Mouse (Mus musculus) macrophage (primary cell): Measurements from ENCODE around the gene Apmap. TPM values are rescaled to one million over a fixed set of nuclear protein-coding genes. Genes with fewer than 3 reads are reported as not detected.
A peak's percentile ranks its signal among the peaks of the same experiment; 100 is the strongest.
"Not testable (repeated sequence)": the region's sequence is repeated elsewhere in the genome, so short reads cannot be mapped to it uniquely, and the experiment has no call there.

ENCODE experiments used
- H3K27ac ChIP-seq: fragments of 350-480 bp; formaldehyde crosslinking; 2 replicates; pipeline ENCODE4 v1.9.0; 2021
- H3K36me3 ChIP-seq: fragments of 350-480 bp; formaldehyde crosslinking; 2 replicates; pipeline ENCODE4 v1.9.0; 2021; ENCODE audit errors: inconsistent target
- H3K4me3 ChIP-seq: fragments of 350-480 bp; formaldehyde crosslinking; 2 replicates; pipeline ENCODE4 v1.9.0; 2021; ENCODE audit errors: inconsistent target
- H3K79me2 ChIP-seq: fragments of 350-480 bp; formaldehyde crosslinking; 2 replicates; pipeline ENCODE4 v1.9.0; 2021; ENCODE audit errors: inconsistent target
- WGBS: methylation state at CpG from one replicate; pipeline ENCODE4 v1.1.7; 2026; ENCODE audit warnings: inconsistent platforms; ENCODE audit not compliant: missing documents; 5-methylcytosine and 5-hydroxymethylcytosine counted together
- polyA plus RNA-seq: library from polyadenylated mRNA; stranded (reverse); fragments of 250-400 nt; gene quantifications from 3 replicates; pipeline ENCODE4 v1.2.4, GENCODE M21; 2018; ENCODE audit warnings: inconsistent platforms

The Apmap gene
- polyA plus RNA-seq, 1 experiment from 2014 or later = 21.1 TPM

- H3K79me2 ChIP-seq = peaks cover 1% of the 10 kb centered on the region; the same call in 1 of the 2 replicates
- WGBS = 83% methylated on average over 3 of the region's 3 CpGs
- no peak overlapping the region for H3K27ac ChIP-seq
- peaks cover 11% of the 10 kb centered on the region; the same call in 1 of the 2 replicates for H3K36me3 ChIP-seq
- H3K4me3 ChIP-seq = no peak overlapping the region
These were observed 12.8 kb downstream of the Apmap start for GRCm38 (mm10) chr2:150595411-150596190.

- 99% methylated on average over 11 of the region's 11 CpGs for WGBS
- H3K79me2 ChIP-seq = no peaks in the 10 kb centered on the region
- peaks cover 50% of the 10 kb centered on the region for H3K36me3 ChIP-seq
- H3K27ac ChIP-seq = no peak overlapping the region
- H3K4me3 ChIP-seq = no peak overlapping the region
These were observed 19.3 kb downstream of the Apmap start for GRCm38 (mm10) chr2:150589076-150589475.

GRCm38 (mm10) chr2:150579628-150580027 is 28.7 kb downstream of the Apmap start:
- Histone ChIP-seq H3K36me3 (peaks cover 16% of the 10 kb centered on the region), H3K79me2 (no peaks in the 10 kb centered on the region), H3K4me3 (no peak overlapping the region), H3K27ac (no peak overlapping the region)
- WGBS = 100% methylated on average over 1 of the region's 1 CpGs

- 93% methylated on average over 5 of the region's 5 CpGs for WGBS
- Histone ChIP-seq H3K27ac (no peak overlapping the region), H3K36me3 (peaks cover 6% of the 10 kb centered on the region), H3K79me2 (no peaks in the 10 kb centered on the region), H3K4me3 (no peak overlapping the region)
These were observed 29.8 kb downstream of the Apmap start for GRCm38 (mm10) chr2:150578603-150579002.

GRCm38 (mm10) chr2:150576256-150576655 is 32.1 kb downstream of the Apmap start:
- WGBS = 94% methylated on average over 1 of the region's 1 CpGs
- no peaks in the 10 kb centered on the region for H3K79me2 ChIP-seq
- no peak overlapping the region for H3K4me3 ChIP-seq
- no peak overlapping the region for H3K27ac ChIP-seq
- no peaks in the 10 kb centered on the region for H3K36me3 ChIP-seq

GRCm38 (mm10) chr2:150572463-150572862 is 35.9 kb downstream of the Apmap start:
- no peak overlapping the region for H3K27ac ChIP-seq
- no peaks in the 10 kb centered on the region for H3K36me3 ChIP-seq
- H3K79me2 ChIP-seq = no peaks in the 10 kb centered on the region
- no peak overlapping the region for H3K4me3 ChIP-seq
- WGBS = 32% methylated on average over 3 of the region's 3 CpGs

- Histone ChIP-seq H3K27ac (no peak overlapping the region), H3K79me2 (no peaks in the 10 kb centered on the region), H3K36me3 (no peaks in the 10 kb centered on the region), H3K4me3 (no peak overlapping the region; the same call in 1 of the 2 replicates)
- WGBS = 67% methylated on average over 2 of the region's 2 CpGs
These were observed 37.6 kb downstream of the Apmap start for GRCm38 (mm10) chr2:150570761-150571160.

- WGBS = 17% methylated on average over 10 of the region's 11 CpGs
- Histone ChIP-seq H3K4me3 (no peak within 1 kb of the TSS; the same call in 1 of the 2 replicates), H3K79me2 (no peaks in the 10 kb centered on the region), H3K36me3 (no peaks in the 10 kb centered on the region), H3K27ac (no peak within 1 kb of the TSS)
These were observed 38.3 kb downstream of the Apmap start, which contains the start of gene Cst7 for GRCm38 (mm10) chr2:150569847-150570590. Gene Cst7, plus strand, starts transcription at chr2:150570415.

GRCm38 (mm10) chr2:150567051-150567450 is 41.3 kb downstream of the Apmap start:
- H3K27ac ChIP-seq = peak overlapping the region; percentile 37; the same call in 1 of the 2 replicates
- H3K4me3 ChIP-seq = no peak overlapping the region
- H3K36me3 ChIP-seq = no peaks in the 10 kb centered on the region
- H3K79me2 ChIP-seq = no peaks in the 10 kb centered on the region
- WGBS = 0% methylated on average over 2 of the region's 2 CpGs

GRCm38 (mm10) chr2:150558568-150558967 is 49.8 kb downstream of the Apmap start:
- H3K27ac ChIP-seq = no peak overlapping the region
- no peaks in the 10 kb centered on the region for H3K79me2 ChIP-seq
- WGBS = 41% methylated on average over 3 of the region's 3 CpGs
- no peaks in the 10 kb centered on the region for H3K36me3 ChIP-seq
- H3K4me3 ChIP-seq = no peak overlapping the region

- not testable (repeated sequence) for H3K4me3 ChIP-seq, H3K36me3 ChIP-seq, H3K79me2 ChIP-seq, H3K27ac ChIP-seq
- 68% methylated on average over 9 of the region's 10 CpGs for WGBS
These were observed 58.8 kb downstream of the Apmap start for GRCm38 (mm10) chr2:150549576-150549975.

Other genes starting within 250 kb of the Apmap start
- 1.1 to 2.4 TPM (median 2.0 TPM) in 3 replicates for gene 3300002I08Rik, start 245.8 kb downstream of the Apmap start, polyA plus RNA-seq
- gene Zfp442, start 157.1 kb downstream of the Apmap start, polyA plus RNA-seq = 1.2 to 1.8 TPM (median 1.6 TPM) in 3 replicates
- gene Zfp345, start 123.5 kb downstream of the Apmap start, polyA plus RNA-seq = not detected in 3 replicates
- 5.6 to 14.2 TPM (median 9.1 TPM) in 3 replicates for gene Cst7, start 38.2 kb downstream of the Apmap start, polyA plus RNA-seq
- gene Acss1, start 59.9 kb upstream of the Apmap start, polyA plus RNA-seq = 18.0 to 26.5 TPM (median 21.7 TPM) in 3 replicates
- gene Vsx1, start 80.8 kb upstream of the Apmap start, polyA plus RNA-seq = not detected in 3 replicates
- gene Entpd6, start 140.5 kb upstream of the Apmap start, polyA plus RNA-seq = 7.8 to 15.2 TPM (median 10.6 TPM) in 3 replicates
- gene Pygb, start 178.2 kb upstream of the Apmap start, polyA plus RNA-seq = 44.5 to 59.8 TPM (median 50.7 TPM) in 3 replicates